Mouse (Mus musculus) cerebellum, postnatal 25 days (tissue): Measurements from ENCODE around the gene Irf2.
A peak's percentile ranks its signal among the peaks of the same experiment; 100 is the strongest.
"Not testable (repeated sequence)": the region's sequence is repeated elsewhere in the genome, so short reads cannot be mapped to it uniquely, and the experiment has no call there.

ENCODE experiments used
- DNase-seq, 2 experiments: peaks; one replicate each; pipeline ENCODE4 v3.0.0; 2021; ENCODE audit warnings: mixed read lengths in 2 of 2

Gene Irf2

DNA sequence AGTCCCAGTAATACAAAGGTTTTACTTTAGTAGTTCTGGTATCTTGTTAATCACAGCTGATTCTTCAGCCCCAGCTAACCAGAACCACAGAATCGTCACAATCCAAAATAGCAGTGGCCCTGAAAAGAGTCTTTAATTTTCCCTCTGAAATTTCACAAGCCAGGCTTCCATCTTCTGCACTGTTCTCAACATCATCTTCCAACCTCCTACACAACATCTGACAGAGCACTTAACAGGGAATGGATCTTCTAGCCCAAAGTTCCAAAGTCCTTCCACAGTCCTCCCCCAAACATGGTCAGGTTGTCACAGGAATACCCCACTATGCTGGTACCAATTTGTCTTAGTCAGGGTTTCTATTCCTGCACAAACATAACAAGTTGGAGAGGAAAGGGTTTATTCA, 9.9 kb upstream of the Irf2 start:
- not testable (repeated sequence) for DNase-seq

- DNase-seq, result no peak
These were observed 7.1 kb upstream of the Irf2 start for GRCm38 (mm10) chr8:46732381-46732915.

- DNase-seq, result no peak
These were observed 5.9 kb upstream of the Irf2 start for GRCm38 (mm10) chr8:46733603-46734002.

DNA sequence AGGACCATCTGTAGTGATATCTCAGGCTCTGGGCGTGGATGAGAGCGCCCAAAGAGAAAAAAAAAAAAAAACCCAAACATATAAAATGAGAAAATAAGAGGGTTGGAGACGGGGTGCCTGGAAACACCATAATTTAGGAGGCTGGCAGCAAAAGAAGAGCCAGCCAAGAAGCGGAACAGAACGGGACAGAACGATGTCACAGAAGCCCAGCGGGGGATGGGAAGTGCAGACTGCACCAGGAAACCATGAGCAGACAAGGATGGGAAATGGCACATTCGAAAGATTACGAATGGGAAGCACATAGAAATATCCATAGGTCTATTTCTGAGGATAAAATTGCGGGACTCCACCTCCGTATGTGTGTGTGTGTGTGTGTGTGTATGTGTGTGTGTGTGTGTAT, 4.0 kb upstream of the Irf2 start:
- DNase-seq, result no peak

DNA sequence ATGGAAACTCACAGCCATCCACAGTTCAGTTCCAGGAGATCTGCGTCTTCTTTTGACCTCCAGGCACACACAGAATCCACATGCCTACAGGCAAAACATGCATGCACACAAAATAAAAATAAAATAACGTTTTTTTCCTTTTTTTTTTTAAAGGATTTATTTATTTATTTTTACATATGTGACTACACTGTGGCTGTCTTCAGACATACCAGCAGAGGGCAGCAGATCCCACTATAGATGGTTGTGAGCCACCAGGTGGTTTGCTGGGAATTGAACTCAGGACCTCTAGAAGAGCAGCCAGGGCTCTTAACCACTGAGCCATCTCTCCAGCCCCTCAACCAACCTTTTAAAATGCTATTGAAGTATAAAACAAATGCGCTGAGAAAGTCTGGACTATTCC, 3.3 kb upstream of the Irf2 start:
- peak in 1 of 2 experiments; percentile 31 for DNase-seq

- no peak for DNase-seq
These were observed 2.1 kb upstream of the Irf2 start for GRCm38 (mm10) chr8:46737421-46737820.

DNA sequence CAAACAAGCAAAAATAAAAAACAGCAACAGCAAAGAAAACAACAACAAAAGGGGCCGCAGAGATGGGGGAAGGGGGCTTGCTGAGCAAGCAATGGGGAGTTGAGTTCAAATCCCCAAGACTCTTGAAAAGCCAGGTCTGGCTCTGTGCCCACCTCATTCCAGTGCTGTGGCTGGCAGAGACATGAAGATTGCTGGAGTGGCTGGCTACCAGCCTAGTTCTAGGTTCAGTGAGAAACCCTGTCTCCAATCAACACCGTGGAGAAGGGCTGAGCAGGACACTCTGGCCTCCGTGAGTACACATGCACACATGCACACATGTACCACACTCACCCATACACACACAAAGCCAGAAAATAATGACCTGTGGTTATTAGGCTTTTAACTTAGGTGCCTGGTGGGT, 1.6 kb upstream of the Irf2 start:
- DNase-seq, result peak in 1 of 2 experiments; percentile 40

GRCm38 (mm10) chr8:46738601-46739000, 931 bp upstream of the Irf2 start:
- no peak for DNase-seq

GRCm38 (mm10) chr8:46739956-46740512, 502 bp downstream of the Irf2 start:
- no peak for DNase-seq

- DNase-seq, result peak; percentile 81 to 84
These were observed 1.2 kb downstream of the Irf2 start for GRCm38 (mm10) chr8:46740513-46741280.

GRCm38 (mm10) chr8:46741281-46741791, 1.8 kb downstream of the Irf2 start:
- DNase-seq, result peak in 1 of 2 experiments; percentile 63

- DNase-seq, result no peak
These were observed 2.6 kb downstream of the Irf2 start for GRCm38 (mm10) chr8:46741991-46742690.

DNA sequence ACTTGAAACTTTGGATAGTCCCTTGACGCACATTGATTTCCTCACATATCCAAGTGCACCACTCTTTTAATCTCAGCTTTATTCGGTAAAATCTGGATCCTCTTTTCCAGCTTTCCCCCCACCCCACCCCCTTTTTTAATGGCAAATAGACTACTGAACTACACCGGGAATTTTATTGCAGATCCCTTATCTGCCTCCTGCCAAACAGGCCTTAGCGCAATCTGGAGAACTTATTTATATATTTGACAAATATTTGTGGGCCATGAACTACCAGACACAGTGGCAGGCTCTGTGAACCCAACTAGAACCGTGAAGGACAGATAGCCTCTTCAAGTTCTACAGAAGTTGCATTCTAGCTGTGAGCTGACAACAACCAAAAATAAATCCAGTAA, 3.2 kb downstream of the Irf2 start:
- DNase-seq, result no peak

DNA sequence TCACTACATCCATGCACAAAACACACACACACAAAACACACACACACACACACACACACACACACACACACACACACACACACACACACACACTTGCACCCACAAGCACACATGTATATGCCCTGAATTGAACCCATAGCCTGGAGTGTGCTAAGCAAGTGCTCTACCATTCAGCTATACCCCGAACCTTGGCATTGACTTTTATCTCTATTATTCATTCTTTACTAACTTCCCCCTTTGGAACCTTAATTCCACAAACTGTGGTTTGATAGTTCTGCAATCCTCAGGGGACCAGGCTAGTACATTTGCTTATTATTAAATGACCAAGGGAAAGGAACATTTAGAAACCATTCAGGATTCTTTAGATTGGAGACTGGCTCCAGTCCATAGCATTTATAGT, 5.9 kb downstream of the Irf2 start:
- DNase-seq, result no peak

GRCm38 (mm10) chr8:46747311-46747980, 7.9 kb downstream of the Irf2 start:
- no peak for DNase-seq

DNA sequence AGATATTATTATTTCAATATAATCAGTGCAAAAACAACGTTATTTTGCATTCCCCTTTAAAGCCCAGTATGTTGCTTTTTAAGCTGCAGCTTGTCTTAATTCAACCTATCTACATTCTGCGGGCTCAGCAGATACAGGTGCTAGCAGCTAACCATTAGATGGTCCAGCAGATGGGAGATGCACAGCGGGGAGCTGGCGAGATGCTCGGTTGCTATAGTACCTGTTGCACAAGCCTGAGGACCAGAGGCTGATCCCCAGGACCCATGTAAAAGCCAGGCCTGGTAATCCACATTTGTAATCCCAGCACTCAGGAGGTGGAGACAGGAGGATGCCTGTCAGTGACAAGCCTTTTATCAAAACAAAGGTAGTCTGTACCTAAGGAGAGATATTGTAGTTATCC, 10.5 kb downstream of the Irf2 start:
- peak; percentile 47 to 72 for DNase-seq

GRCm38 (mm10) chr8:46750566-46750965, 11.0 kb downstream of the Irf2 start:
- no peak for DNase-seq

GRCm38 (mm10) chr8:46751151-46751550, 11.6 kb downstream of the Irf2 start:
- no peak for DNase-seq

DNA sequence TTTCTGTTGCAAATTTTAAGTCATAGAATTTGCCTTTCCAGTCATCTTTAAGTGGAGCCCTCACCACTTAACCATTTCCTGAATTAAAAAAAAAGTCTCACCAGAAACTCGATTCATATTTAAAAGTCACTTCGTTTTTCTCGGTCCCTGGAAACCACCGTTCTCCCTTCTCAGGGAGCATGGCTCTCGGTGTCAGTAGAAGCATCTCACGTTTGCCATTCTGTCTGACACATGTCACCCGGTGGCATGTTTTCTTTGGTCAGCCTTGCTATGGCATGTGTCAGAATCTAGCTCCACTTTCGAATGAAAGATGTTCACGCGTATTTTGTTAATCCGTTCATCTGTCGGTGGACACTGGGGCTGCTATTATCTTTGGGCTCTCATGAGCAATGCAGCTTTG, 13.5 kb downstream of the Irf2 start:
- DNase-seq, result no peak

- no peak for DNase-seq
These were observed 14.8 kb downstream of the Irf2 start for GRCm38 (mm10) chr8:46754355-46754754.

DNA sequence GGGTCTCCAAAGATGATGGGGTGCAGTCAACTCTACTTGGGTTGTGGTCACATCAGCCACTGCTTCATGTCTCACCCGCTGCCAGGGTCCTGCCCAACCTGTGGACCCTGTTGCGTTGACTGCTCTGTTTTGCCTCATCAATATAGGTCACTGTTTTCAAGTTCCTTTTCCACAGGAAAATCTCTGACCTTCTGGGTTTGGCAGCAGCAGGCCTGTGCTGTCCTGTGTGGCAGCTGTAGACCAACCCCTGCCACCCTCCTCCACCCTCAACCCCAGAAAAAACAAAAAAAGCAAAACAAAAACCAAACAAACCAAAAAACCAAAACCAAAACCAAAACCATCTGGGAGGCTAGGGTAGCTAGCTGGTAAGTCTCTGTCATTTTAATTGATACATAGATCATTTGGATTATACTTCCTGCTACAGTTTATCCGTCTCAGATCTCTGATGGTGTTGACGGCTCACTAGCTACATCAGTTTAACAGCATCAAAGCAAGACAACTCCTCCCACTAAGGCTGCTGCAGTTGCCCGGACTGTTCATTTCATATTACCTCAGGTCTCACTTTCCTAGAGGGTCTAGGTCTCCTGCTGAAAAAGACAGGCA, 16.3 kb downstream of the Irf2 start:
- DNase-seq, result no peak

- DNase-seq, result no peak
These were observed 18.1 kb downstream of the Irf2 start for GRCm38 (mm10) chr8:46757613-46758012.

DNA sequence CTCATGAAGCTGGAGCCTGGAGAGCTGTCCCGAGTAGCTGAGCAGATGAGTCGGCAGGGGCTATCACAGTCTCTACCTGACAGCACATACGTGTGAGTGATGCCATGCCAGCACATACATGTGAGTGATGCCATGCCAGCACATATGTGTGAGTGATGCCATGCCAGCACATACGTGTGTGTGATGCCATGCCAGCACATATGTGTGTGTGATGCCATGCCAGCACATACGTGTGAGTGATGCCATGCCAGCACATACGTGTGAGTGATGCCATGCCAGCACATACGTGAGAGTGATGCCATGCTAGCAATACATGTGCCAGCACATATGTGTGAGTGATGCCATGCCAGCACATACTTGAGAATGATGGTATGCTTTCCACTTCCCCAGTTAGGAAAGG, 18.6 kb downstream of the Irf2 start:
- DNase-seq, result no peak
